Mouse (Mus musculus) intestine, postnatal 0 days (tissue): Measurements from ENCODE around the gene Lair1. TPM values are rescaled to one million over a fixed set of nuclear protein-coding genes. Genes with fewer than 3 reads are reported as not detected.

Experiments
- ATAC-seq: fragments of 200-750 bp; cut with Nextera tagmentation; 2 replicates; pipeline ENCODE4 v1.8.0; 2017; ENCODE audit warnings: mild to moderate bottlenecking, moderate TSS enrichment, moderate library complexity
- H3K27ac ChIP-seq: fragments of 300-500 bp; sonication (generic); 2 replicates; pipeline ENCODE4 v1.5.1; 2014; ENCODE audit warnings: mild to moderate bottlenecking, low read depth, low read length, moderate library complexity
- H3K27me3 ChIP-seq: fragments of 300-500 bp; sonication (generic); replicated peaks from 2 replicates; pipeline ENCODE4 v1.6.1; 2014; ENCODE audit warnings: low read length, mixed read lengths; ENCODE audit not compliant: control insufficient read depth, insufficient read depth
- H3K36me3 ChIP-seq: fragments of 300-500 bp; sonication (generic); 2 replicates; pipeline ENCODE4 v1.6.1; 2014; ENCODE audit warnings: mild to moderate bottlenecking, moderate library complexity; ENCODE audit not compliant: control insufficient read depth, insufficient read depth
- H3K4me1 ChIP-seq: fragments of 300-500 bp; sonication (generic); replicated peaks from 2 replicates; pipeline ENCODE4 v1.6.1; 2014; ENCODE audit warnings: antibody characterized with exemption, low read length, mixed read lengths; ENCODE audit not compliant: control insufficient read depth, insufficient read depth
- H3K4me2 ChIP-seq: fragments of 300-500 bp; sonication (generic); replicated peaks from 2 replicates; pipeline ENCODE4 v1.6.1; 2014; ENCODE audit warnings: low read depth, mild to moderate bottlenecking, moderate library complexity
- H3K4me3 ChIP-seq: fragments of 300-500 bp; sonication (generic); 2 replicates; pipeline ENCODE4 v1.5.1; 2014; ENCODE audit warnings: low read depth, low read length
- H3K9ac ChIP-seq: fragments of 300-500 bp; sonication (generic); 2 replicates; pipeline ENCODE4 v1.6.1; 2014; ENCODE audit warnings: mild to moderate bottlenecking, low read depth, low read length
- H3K9me3 ChIP-seq: fragments of 300-500 bp; sonication (generic); 2 replicates; pipeline ENCODE4 v1.6.1; 2016; ENCODE audit warnings: mixed run types; ENCODE audit not compliant: control insufficient read depth
- CTCF ChIP-seq: sonication (generic); IDR thresholded peaks from 2 replicates; pipeline ENCODE4 v1.5.1; 2016; ENCODE audit warnings: low read depth, mild to moderate bottlenecking, control low read depth, antibody characterized with exemption, moderate library complexity
- WGBS: fragments of 180-500 bp; shearing (Covaris S2); extraction: QIAGEN DNeasy Blood & Tissue Kit; methylation state at CpG from one replicate; pipeline ENCODE4 v1.1.7; 2014; 5-methylcytosine and 5-hydroxymethylcytosine counted together
- polyA plus RNA-seq: library from polyadenylated mRNA; unstranded; fragments of >200 nt; fragmentation: Nextera tagmentation; extraction: Ambion mirVana; gene quantifications from 2 replicates; pipeline ENCODE4 v1.2.1, GENCODE M21; 2015

Lair1 gene
- 3.5 and 3.7 TPM in 2 replicates for polyA plus RNA-seq

- ATAC-seq: no peak
- Histone ChIP-seq H3K4me3 (no peak within 1 kb of the TSS), H3K36me3 (no peaks in the 10 kb centered on the region), H3K27ac (no peak within 1 kb of the TSS), H3K9ac (no peak within 1 kb of the TSS), H3K27me3 (no peaks in the 10 kb centered on the region), H3K4me2 (no peak within 1 kb of the TSS), H3K9me3 (no peaks in the 10 kb centered on the region), H3K4me1 (no peaks in the 10 kb centered on the region)
- WGBS: 63% methylated on average over 2 of the region's 2 CpGs
- TF ChIP-seq CTCF: no peak
Measured at GRCm38 (mm10) chr7:4063013-4063412, at the start of gene Lair1. Lair1 (minus strand) TSS chr7:4063204.

GRCm38 (mm10) chr7:4111766-4112165 lies 48.8 kb upstream of the Lair1 start:
- 44% methylated on average over 3 of the region's 3 CpGs for WGBS
- H3K27ac ChIP-seq: no peak overlapping the region
- no peak overlapping the region for H3K4me2 ChIP-seq
- H3K36me3 ChIP-seq: no peaks in the 10 kb centered on the region
- H3K9ac ChIP-seq: no peak overlapping the region
- ATAC-seq: no peak
- no peak for TF ChIP-seq CTCF
- H3K27me3 ChIP-seq: no peaks in the 10 kb centered on the region
- no peak overlapping the region for H3K4me3 ChIP-seq
- H3K9me3 ChIP-seq: no peaks in the 10 kb centered on the region
- no peaks in the 10 kb centered on the region for H3K4me1 ChIP-seq

GRCm38 (mm10) chr7:4103411-4103810 lies 40.4 kb upstream of the Lair1 start:
- WGBS: 13% methylated on average over 4 of the region's 4 CpGs

GRCm38 (mm10) chr7:4101144-4101543 lies 38.1 kb upstream of the Lair1 start:
- no peaks in the 10 kb centered on the region for H3K4me1 ChIP-seq
- WGBS: 84% methylated on average over 5 of the region's 5 CpGs
- no peak overlapping the region for H3K4me3 ChIP-seq
- H3K9me3 ChIP-seq: no peaks in the 10 kb centered on the region
- H3K9ac ChIP-seq: no peak overlapping the region
- H3K27me3 ChIP-seq: no peaks in the 10 kb centered on the region
- no peak for TF ChIP-seq CTCF
- no peak for ATAC-seq
- H3K27ac ChIP-seq: no peak overlapping the region
- no peak overlapping the region for H3K4me2 ChIP-seq
- no peaks in the 10 kb centered on the region for H3K36me3 ChIP-seq

More at GRCm38 (mm10) chr7:4103411-4103810, 40.4 kb upstream of the Lair1 start:
- Histone ChIP-seq H3K27ac (no peak overlapping the region), H3K4me3 (no peak overlapping the region), H3K27me3 (no peaks in the 10 kb centered on the region), H3K4me1 (no peaks in the 10 kb centered on the region), H3K36me3 (no peaks in the 10 kb centered on the region), H3K9ac (no peak overlapping the region), H3K4me2 (no peak overlapping the region), H3K9me3 (no peaks in the 10 kb centered on the region)
- peak; percentile 71 for TF ChIP-seq CTCF
- no peak for ATAC-seq

GRCm38 (mm10) chr7:4098832-4099231 lies 35.8 kb upstream of the Lair1 start:
- Histone ChIP-seq H3K27ac (no peak overlapping the region), H3K4me2 (no peak overlapping the region), H3K9me3 (no peaks in the 10 kb centered on the region), H3K27me3 (no peaks in the 10 kb centered on the region), H3K4me3 (no peak overlapping the region), H3K9ac (no peak overlapping the region), H3K4me1 (no peaks in the 10 kb centered on the region), H3K36me3 (no peaks in the 10 kb centered on the region)
- no peak for ATAC-seq
- TF ChIP-seq CTCF: no peak
- WGBS: 64% methylated on average over 2 of the region's 2 CpGs

GRCm38 (mm10) chr7:4098301-4098700 lies 35.3 kb upstream of the Lair1 start:
- Histone ChIP-seq H3K9ac (no peak overlapping the region), H3K27ac (no peak overlapping the region), H3K4me3 (no peak overlapping the region), H3K4me2 (no peak overlapping the region), H3K9me3 (no peaks in the 10 kb centered on the region), H3K36me3 (no peaks in the 10 kb centered on the region), H3K4me1 (no peaks in the 10 kb centered on the region), H3K27me3 (no peaks in the 10 kb centered on the region)
- no peak for ATAC-seq
- WGBS: 78% methylated on average over 2 of the region's 2 CpGs
- no peak for TF ChIP-seq CTCF

GRCm38 (mm10) chr7:4091170-4091569 lies 28.2 kb upstream of the Lair1 start:
- H3K36me3 ChIP-seq: no peaks in the 10 kb centered on the region
- H3K9ac ChIP-seq: no peak overlapping the region
- ATAC-seq: no peak
- WGBS: 44% methylated on average over 8 of the region's 8 CpGs
- no peak for TF ChIP-seq CTCF
- H3K9me3 ChIP-seq: no peaks in the 10 kb centered on the region
- no peak overlapping the region for H3K27ac ChIP-seq
- no peaks in the 10 kb centered on the region for H3K27me3 ChIP-seq
- no peak overlapping the region for H3K4me2 ChIP-seq
- H3K4me3 ChIP-seq: no peak overlapping the region
- H3K4me1 ChIP-seq: no peaks in the 10 kb centered on the region
